Mouse (Mus musculus): ENCODE data around the gene Acer2.
"Not testable (repeated sequence)": the region's sequence is repeated elsewhere in the genome, so short reads cannot be mapped to it uniquely, and the experiment has no call there.

DNA sequence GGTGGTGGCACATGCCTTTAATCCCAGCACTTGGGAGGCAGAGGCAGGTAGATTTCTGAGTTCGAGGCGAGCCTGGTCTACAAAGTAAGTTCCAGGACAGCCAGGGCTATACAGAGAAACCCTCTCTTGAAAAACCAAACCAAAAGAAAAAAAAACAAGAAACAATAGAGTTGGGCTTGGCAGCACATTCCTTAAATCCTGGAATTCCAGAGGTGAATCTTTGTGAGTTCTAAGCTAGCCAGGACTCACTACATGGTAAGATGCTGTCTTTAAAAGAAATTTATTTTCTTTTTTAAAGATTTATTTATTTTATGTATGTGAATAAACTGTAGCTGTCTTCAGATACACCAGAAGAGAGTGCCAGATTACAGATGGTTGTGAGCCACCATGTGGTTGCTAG is 33.1 kb upstream of the Acer2 start:
- TF ChIP-seq ZNF384 (IDR thresholded peaks at IDR 0.05; ENCODE audit: low read depth, low read length); ZC3H11A (IDR thresholded peaks at IDR 0.05; ENCODE audit: borderline replicate concordance, low read depth, low read length); MAFK (IDR thresholded peaks at IDR 0.05; ENCODE audit: insufficient read depth, low read depth, low read length); HCFC1 (IDR thresholded peaks at IDR 0.05; ENCODE audit: borderline replicate concordance, insufficient read depth, low read length); CHD2 (IDR thresholded peaks at IDR 0.05; ENCODE audit: low read depth, low read length): not testable (repeated sequence)
